Mouse (Mus musculus): ENCODE results near the gene 4930444G20Rik. TPM values are rescaled to one million over a fixed set of nuclear protein-coding genes. Genes with fewer than 3 reads are reported as not detected.

Gene 4930444G20Rik
- polyA plus RNA-seq (2017; shearing (Covaris generic)): not detected

DNA sequence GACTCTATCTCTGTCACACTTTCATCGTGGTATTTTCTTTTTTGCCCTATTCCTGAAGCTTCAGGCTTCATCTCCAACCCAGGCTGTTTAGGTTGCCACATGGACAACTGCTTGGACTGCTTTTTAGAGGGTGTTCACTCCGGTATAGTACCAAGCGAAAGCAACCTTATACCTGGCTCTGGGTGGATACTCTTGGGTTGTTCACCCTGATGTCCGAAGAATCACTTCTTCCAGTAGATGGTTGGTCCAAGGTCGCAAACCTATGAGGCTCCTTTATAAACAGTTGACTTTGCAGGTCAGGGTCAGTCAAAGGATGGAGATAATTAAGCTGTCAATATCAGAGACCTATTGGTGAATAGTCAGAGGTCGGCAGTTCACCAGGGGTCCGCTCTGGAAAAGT, at the start of gene 4930444G20Rik:
Gene 4930444G20Rik, minus strand, starts transcription at position 101 of the 400 bp plus-strand sequence.

Other genes starting within 250 kb of the 4930444G20Rik start
- gene Sgk1, start 185.9 kb downstream of the 4930444G20Rik start, polyA plus RNA-seq (2017; shearing (Covaris generic)): 34.4 TPM
- 20.6 TPM for gene E030030I06Rik, start 81.2 kb upstream of the 4930444G20Rik start, polyA plus RNA-seq (2017; shearing (Covaris generic))
- gene Raet1e, start 90.5 kb upstream of the 4930444G20Rik start, polyA plus RNA-seq (2017; shearing (Covaris generic)): not detected
- 19.0 TPM for gene H60b, start 90.5 kb upstream of the 4930444G20Rik start, polyA plus RNA-seq (2017; shearing (Covaris generic))

Data from naive thymus-derived CD4-positive, alpha-beta T cell, adult 5 months (primary cell).